Mouse (Mus musculus): ENCODE measurements around the gene Fgf8. TPM values are rescaled to one million over a fixed set of nuclear protein-coding genes. Genes with fewer than 3 reads are reported as not detected.

Fgf8 gene
- not detected for total RNA-seq (2021)

DNA sequence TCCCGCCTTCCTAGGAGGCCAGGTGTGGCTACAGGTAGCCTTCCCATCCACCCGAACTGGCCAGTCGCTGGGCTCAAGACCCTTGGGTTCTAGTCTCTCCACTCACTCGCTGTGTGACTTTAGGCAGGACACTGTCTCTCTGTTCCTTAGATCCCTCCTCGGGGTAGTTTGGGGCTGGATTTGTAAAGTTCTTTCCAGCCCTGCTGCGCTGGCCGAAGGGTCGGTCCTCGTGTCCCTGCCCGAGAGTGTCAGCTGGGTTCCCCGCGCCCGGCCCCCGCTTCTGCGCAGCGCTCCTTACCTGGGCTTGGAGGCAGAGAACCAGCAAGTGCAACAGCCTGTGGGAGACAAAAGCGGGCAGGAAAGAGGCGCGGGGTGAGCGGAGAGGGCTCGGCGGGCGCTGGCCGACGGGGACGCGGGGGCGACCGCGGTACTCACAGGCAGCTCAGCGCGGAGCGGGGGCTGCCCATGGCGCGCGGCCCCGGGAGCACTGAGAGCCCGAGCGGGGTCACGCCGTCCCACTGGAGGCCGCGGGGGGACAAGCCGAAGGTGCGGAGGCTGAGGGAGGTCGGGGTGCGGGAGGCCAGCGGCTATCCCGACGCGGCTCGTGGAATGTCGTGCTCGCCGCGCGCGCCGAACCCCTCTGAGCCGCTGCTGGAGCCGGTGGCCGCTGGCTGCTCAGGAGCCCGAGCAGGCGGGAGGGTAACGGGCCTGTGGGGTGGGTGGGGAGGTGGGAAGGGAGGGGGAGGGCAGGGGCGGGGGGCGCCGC lies at the start of gene Fgf8:
TSS of gene Fgf8 (minus strand) at position 698 of the 766 bp plus-strand sequence.
- peak in 1 of 2 experiments; percentile 31 for DNase-seq
- intact Hi-C loops (cut with DNase I), result no loop called here

DNA sequence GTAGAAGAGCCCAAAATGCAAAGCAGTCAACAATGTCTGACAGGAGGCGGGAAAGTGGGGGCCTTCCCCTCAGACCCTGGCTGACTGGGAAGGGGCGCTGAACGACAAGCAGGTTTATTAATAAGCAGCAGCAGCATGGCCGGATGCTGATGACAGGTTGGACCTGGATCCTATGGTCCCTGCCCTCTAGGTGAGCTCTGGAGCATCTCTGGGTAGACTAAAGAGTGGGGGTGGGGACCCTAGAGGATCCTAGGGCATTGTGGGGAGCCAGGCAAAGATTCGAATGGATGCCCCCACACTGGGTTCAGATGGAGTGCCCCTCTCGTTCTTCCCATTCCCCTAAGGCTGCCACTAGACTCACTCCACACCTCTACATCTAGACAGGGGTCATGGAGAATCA lies 49.7 kb upstream of the Fgf8 start:
- no peak for DNase-seq
- intact Hi-C loops (cut with DNase I), result no loop called here

DNA sequence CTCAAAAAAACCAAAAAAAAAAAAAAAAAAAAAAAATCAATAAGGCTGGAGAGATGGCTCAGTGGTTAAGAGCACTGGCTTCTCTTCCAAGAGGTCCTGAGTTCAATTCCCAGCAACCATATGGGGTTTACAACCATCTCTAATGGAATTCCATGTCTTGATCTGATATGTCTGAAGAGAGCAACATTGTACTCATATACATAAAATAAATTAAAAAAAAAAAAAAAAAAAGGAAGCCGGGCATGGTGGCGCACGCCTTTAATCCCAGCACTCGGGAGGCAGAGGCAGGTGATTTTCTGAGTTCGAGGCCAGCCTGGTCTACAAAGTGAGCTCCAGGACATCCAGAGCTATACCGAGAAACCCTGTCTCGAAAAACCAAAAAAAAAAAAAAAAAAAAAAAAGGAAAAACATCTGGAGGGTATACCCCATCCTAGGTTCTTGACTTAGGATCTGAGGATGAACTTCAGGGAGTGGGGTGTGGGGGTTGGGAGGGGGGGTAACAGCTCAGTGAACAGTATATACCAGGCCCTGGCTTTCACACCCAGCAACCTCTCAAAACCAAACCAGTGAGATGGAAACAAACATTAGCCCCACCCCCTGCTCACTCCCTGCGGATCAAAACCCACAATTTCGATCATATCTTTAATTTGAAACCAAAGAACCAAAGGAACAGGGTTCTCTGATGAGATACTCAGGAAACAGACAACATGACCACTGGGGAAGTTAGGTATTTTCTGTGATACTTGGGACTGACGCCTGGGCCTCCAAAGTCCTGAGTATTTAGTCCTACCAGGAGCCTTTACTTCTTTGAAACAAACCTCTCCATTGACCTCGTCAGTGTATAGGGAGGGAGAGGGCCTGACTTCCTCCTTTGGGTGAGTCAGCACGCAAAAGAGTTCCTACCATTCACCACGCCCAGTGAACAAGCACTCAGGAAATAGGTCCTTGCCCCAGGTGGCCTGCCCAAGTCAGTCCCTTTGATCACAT lies 47.5 kb upstream of the Fgf8 start:
- intact Hi-C loops (cut with DNase I), result no loop called here
- no peak for DNase-seq

DNA sequence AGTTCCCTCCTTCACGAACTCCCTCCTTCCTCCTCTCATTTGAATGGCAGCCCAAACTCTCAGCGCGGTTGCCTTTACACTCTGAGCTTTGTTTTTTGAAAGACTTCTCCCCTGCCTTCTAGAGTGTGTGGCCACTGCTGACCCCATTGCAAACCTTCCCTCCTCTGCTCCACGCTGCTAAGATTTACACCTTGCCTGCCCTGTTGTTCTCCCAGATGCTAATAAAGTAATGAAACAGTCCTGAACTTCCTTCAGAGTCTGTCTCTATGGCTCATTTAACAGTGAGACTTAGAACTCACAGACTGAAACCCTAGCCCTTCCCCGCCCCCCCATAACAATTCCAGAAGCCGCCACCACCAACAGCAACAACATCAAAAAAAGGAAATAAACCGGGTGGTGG lies 46.6 kb upstream of the Fgf8 start:
- intact Hi-C loops (cut with DNase I), result no loop called here
- no peak for DNase-seq

DNA sequence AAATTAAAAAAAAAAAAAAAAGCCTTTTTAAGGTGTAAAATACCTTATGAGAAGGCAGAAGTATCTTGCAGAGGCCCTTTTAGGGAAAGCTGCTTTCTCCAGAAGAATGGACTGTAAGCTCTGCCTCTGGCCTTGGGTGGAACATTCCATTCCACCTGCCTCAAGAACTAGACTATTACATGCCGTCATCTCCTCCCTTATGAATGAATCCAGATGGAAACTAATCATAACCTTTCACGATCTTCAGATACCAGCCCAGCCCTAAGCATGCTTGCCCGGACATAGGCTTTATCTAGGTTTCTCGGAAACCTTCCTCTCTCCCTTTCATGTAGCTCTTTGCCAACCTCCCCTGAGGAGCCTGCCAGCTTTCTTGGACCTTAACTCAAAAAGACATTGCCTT lies 45.6 kb upstream of the Fgf8 start:
- DNase-seq, result no peak
- intact Hi-C loops (cut with DNase I), result no loop called here

DNA sequence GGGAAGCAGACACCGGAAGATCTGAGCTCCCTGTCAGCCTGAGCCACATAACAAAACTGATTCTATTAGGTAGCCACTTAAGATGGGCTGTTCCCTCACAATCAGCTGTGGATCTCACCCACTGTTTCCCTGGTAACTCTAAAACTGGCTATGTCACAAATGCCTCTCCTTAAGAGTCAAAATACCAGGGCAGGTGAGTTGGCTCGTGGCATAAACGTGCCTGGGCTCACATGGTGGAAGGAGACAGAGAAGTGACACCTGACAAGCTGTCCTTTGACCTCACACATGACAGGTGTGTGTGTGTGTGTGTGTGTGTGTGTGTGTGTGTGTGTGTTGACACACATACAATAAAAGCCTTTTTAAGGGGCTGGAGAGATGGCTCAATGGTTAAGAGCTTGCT lies 44.7 kb upstream of the Fgf8 start:
- intact Hi-C loops (cut with DNase I), result no loop called here
- no peak for DNase-seq

DNA sequence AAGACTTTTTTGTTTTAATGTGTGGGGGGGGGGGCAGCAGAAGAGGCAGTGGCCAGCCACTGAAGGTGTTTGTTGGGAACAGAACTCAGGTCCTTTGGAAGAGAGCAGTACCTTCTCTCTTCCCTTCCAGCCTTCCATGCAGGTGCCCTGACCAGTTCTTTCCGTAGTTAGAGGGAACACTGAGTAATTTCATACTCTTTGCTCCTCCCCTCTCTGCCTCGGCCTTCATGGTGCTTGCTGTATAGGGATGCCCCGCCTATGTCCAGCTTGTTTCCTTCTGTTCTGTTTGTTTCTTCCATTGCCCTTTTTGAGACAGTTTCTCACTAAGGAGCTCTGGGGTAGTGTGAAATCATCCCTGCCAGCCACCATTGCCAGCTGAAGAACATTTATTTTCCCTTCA lies 42.8 kb upstream of the Fgf8 start:
- no peak for DNase-seq
- intact Hi-C loops (cut with DNase I), result no loop called here

DNA sequence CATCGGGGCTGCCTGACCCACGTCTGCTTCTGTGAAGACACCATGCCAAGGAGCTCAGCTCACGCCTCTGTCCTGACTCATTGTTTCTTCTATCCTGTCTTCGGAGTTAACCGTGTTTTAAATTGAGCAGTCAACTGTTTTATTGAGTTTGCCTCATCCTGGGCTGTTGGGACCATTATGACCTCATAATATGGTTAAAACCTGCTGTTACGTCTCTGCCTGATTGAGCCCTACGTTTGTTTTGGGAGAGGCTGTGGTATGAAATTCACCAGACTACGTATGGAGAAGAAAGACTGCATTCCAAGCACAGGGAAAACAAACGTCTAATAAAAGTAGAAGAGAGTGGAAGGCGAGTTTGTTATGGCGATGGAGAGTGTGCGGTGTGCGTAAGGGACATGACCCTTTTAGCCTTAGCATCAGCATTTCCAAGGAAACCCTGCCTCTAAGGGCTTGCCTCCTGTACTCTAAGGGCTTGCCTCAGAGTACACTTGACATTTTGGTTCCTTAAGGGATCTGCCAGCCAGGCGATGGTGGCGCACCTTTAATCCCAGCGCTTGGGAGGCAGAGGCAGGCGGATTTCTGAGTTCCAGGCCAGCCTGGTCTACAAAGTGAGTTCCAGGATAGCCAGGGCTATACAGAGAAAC lies 41.3 kb upstream of the Fgf8 start:
- DNase-seq, result no peak
- intact Hi-C loops (cut with DNase I), result no loop called here

DNA sequence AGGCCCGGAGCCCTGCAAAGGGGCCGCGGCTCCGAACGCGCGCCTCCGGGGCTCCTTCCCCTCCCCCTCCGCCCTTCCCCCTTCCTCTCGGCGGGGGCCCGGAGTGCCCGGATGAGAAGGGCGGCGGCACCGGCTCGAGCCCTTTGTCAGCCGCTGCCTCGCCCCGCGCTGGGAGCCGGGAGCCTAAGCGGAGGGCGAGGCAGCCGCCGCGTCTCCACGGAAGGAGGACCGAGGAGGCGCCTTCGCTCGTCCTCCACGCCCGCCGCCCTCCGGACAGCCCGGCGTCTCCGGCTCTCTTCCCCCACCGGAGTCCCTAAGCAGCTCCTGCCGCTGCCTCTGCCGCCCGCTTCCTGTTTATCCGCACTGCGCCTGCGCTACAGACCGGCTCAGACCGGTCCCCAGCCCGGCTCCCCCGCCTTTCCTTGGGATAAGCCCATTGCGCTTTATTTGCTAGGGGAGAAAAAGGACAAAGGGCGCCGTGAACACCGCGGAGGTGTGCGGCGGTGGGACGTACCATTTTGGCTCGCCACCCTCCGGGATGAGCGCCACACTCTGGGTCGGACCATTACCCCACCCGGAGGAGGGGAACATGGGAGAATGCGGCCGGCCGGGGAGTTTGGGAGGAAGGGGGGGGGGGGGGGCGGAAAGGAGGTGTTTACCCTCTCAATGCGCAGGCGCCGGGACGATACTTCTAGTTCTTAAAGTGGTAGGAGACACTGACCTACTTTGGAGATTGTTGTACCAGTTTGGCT lies 40.6 kb upstream of the Fgf8 start, which contains the start of gene Mgea5:
TSS of gene Mgea5 (minus strand) at position 657 of the 752 bp plus-strand sequence.
- intact Hi-C loops (cut with DNase I), result no loop called here
- DNase-seq, result peak; percentile 97 to 99

DNA sequence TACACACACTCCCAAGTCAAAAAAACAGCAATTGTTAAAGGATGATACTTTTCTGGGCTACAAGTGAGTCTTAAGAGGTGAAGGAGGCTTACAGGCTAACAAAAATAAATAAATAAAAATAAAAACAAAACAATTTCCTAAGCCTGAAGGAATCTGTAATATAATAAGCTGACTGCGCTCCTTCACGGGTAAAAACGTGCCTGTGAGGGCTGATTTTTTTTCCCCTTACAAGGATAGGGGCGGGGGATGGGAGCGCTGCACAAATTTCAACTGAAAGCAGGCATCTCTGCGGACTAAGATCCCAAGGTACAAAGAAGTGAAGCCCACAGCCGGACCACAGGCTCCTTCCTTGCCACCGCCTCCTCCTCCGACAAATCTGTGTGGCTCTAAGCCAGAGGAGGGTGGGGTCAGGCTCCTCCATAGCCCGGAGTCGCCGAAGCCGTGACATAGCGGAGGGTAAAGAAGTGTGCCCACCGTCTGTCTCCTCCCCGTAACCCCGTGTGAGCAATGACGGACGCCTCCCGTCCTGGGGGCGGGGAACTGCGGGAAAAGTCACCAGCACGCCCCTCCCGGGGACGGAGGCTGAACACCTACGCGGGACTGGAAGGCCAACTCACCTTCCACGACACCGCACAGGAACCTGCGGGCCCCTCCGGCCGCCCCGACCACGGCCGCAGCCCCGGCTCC lies 39.7 kb upstream of the Fgf8 start:
- intact Hi-C loops (cut with DNase I), result no loop called here
- DNase-seq, result peak; percentile 82 to 85

DNA sequence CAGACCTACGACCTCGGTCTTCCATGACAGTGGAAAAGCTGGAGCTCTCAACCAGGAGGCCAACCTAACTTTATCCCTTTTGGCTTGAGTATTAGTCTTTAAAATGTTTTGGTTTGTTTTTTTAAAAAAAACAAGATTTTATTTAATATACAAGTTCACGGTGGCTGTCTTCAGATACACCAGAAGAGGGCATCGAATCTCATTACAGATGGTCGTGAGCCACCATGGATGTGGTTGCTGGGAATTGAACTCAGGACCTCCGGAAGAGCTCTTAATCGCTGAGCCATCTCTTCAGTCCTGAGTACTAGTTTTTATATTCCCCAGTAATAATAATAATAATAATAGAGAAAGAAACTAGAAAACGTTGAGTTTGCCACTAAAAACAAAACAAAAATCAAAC lies 39.0 kb upstream of the Fgf8 start:
- intact Hi-C loops (cut with DNase I), result loop anchor here (2.0 kb wide), 1 partner anchor 33 kb away; the partner anchor contains the start of gene Npm3
- DNase-seq, result no peak

DNA sequence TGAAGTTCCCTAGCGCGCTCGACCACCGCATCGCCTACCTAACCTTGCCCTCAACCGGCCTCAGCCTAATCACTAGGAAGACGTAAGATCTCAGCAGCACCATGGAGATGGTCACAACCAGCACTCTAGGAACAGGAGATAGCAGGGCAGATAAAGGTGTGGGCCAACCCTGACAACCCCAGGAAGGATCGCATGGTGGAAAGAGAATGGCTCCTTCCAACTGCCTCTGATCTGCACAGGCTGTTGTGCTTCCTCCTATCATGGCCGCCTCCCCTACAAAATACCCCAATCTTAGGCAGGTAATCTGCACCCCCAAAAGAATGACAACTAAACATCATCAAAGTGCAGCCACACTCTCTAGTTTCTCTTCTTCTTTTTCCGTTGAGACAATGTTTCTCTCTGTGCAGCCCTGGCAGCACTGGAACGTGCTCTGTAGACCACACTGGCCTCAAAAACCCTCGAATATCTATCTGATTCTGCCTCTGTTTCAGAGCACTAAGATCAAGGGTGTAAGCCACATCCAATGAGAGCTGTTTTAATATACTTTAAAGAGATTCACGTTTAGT lies 37.7 kb upstream of the Fgf8 start:
- DNase-seq, result no peak
- intact Hi-C loops (cut with DNase I), result loop anchor here (2.0 kb wide), 1 partner anchor 32 kb away; the partner anchor contains the start of gene Npm3

DNA sequence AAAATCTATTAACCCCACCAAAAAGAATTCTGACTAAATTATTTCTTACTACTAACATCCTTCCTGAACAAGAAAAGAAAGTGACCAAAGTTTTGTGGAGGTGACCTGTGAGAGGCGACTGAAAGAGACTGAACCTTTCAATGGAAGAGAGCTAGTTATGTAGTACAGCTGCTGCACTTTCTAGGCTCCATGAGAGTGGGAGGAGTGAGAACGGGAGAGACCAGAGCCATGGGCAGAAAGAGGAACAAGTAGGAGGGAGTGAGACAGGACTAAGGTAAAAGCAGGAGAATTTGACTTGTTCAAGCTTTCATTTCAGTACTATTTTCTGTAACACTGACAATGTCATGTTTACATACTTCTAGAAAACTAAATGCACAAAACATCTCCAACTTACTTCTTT lies 32.8 kb upstream of the Fgf8 start:
- DNase-seq, result no peak
- intact Hi-C loops (cut with DNase I), result loop anchor here (1.0 kb wide), 1 partner anchor 8 kb away; no protein-coding TSS in a partner anchor

DNA sequence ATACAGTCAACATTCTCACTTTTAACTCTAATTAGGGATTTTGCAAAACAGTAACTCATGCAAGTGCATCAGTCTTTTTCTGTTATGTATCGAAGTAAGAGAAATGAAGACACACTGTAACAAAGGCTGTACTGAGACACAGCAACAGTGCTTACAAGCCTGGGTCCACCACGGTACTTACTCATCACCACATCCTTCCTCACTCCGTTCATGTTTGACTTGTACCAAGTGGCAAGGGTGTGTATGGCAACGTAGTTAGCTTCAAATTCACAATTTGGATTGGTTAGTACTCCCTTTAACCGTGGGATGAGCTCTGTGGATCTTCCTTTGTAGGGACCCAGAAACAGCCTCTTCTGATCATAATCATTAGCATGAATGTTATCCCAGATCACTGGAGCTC lies 28.8 kb upstream of the Fgf8 start:
- DNase-seq, result no peak
- intact Hi-C loops (cut with DNase I), result no loop called here

DNA sequence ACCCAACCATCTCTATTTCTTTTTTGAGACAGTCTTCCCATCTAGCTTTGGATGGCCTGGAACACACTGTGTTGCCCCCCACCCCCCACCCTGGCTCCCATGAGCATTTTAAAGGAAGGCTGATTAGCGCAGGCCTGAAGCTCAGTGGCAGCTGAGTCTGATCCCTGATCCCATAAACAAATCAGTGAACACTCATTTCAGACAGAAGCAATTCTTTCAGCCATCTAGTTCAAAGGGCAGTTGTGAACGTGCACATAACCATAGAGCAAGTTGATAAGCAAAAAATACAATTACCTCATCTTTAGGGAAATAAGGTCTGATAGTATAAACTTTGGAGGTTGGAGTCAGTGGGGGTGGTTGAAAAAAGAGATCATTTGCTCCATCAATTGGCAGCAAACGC lies 18.1 kb upstream of the Fgf8 start:
- DNase-seq, result no peak
- intact Hi-C loops (cut with DNase I), result no loop called here

DNA sequence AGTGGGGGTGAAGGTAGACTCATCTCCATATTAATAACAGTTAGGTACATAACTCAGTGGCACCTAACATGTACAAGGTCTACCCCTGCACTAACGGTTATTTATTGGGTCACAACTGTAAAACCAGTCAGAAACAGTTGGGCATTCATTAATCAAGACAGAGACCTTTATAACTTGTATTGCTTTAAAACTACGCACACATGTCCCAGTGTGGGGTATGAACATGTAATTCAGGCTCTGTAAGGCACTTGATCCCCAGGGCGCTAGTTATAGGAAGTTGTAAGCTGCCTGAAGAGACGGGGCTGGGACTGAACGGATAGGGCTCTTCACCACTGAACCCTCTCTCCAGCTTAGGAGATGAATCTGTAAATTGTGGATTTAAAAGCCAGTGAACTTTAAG lies 16.0 kb upstream of the Fgf8 start:
- no peak for DNase-seq
- intact Hi-C loops (cut with DNase I), result no loop called here

DNA sequence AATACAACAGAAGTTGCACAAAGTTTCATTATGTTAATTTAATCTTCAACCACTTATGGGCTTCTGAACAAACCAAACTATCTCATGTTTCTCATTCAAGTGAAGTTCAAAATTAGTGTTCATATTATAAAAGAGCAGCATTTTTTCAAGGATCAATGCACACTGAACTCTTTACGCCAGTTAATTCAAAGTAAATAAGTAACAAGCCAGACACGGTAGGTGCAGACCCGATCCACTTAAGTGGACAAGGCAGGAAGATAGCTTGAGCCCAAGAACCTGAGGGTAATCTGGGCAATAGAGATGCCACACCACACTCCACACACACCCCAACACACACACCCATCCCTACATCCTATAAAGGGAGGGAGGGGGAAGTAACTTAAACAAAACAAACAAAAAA lies 10.8 kb upstream of the Fgf8 start:
- DNase-seq, result no peak
- intact Hi-C loops (cut with DNase I), result no loop called here

DNA sequence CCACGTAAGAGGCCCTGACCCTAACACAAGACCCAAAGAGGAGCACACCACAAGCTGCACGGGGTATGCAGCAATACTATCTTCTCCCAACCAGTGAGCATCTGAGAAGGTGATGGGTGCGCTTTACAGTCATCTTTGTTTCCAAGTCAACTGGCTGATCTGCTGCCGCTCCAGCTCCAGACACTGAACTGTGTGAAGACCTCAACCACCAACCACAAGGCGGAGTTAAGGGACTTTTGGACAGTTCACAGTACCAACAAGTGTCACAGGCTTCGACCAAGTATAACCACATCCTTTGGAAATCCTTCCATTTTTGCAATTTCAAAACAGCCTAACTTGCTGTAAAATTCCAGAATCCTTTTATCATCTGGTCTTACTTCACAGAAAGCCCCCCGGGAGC lies 9.2 kb upstream of the Fgf8 start:
- no peak for DNase-seq
- intact Hi-C loops (cut with DNase I), result no loop called here

Measured in heart, postnatal 10 days (tissue).